8 mouse cellular contexts compared by ENCODE assay signal in genomic region chr15:101246231-101247154, GRCm38 (mm10). TPM values are rescaled to one million over a fixed set of nuclear protein-coding genes. Genes with fewer than 3 reads are reported as not detected.
DNase-seq lines count a peak whose midpoint lies in the region; ATAC-seq and TF ChIP-seq lines count a peak whose summit lies in the region.

No protein-coding gene starts in this region.

- DNase-seq in gastrocnemius, adult 8-10 months (ENCODE audit: low spot score in 2 of 2), result peak; percentile 92 to 96
- peak; percentile 94 for DNase-seq in hindlimb bud, embryonic 11.5 days (ENCODE audit: extremely low spot score, low read depth, low spot score)
- DNase-seq in left cerebral cortex, adult 8-10 months (ENCODE audit: low spot score in 2 of 2), result peak; percentile 83 to 97
- DNase-seq in right cerebral cortex, postnatal 10 days (ENCODE audit: low spot score in 2 of 2), result peak; percentile 97 to 98
- peak; percentile 86 for DNase-seq in urinary bladder, postnatal 25 days (ENCODE audit: low spot score)

- TF ChIP-seq CTCF in cortical plate, adult 2 months (IDR thresholded peaks at IDR 0.05; ENCODE audit: extremely low read depth, insufficient read depth, low read length), result no peak

- H3K27ac ChIP-seq in cortical plate, adult 2 months (ENCODE audit: insufficient read depth, low read length), result peak overlapping the region; percentile 80

- peaks cover 7% of the 10 kb centered on the region for H3K9me3 ChIP-seq in megakaryocyte, embryonic 14.5 days

- TF ChIP-seq POLR2A in cortical plate, adult 2 months (IDR thresholded peaks at IDR 0.05; ENCODE audit: extremely low read depth, insufficient read depth, low read length), result peak; percentile 65

- peak; percentile 91 for ATAC-seq in activated CD4-positive, CD25-positive, alpha-beta regulatory T cell, adult 4 months

- peaks cover 6% of the 10 kb centered on the region; the same call in 1 of the 2 replicates for H3K4me1 ChIP-seq in cortical plate, adult 2 months (ENCODE audit: control insufficient read depth, insufficient read depth, low read length)
- peaks cover 91% of the 10 kb centered on the region for H3K4me1 ChIP-seq in megakaryocyte, embryonic 14.5 days

- H3K4me3 ChIP-seq in cortical plate, adult 2 months (ENCODE audit: insufficient read depth, low read length), result peak overlapping the region; percentile 26
- H3K4me3 ChIP-seq in megakaryocyte, embryonic 14.5 days (replicated peaks), result peak overlapping the region; percentile 91

- no peaks in the 10 kb centered on the region for H3K36me3 ChIP-seq in megakaryocyte, embryonic 14.5 days (replicated peaks; ENCODE audit: low read length)

- H3K27me3 ChIP-seq in megakaryocyte, embryonic 14.5 days (replicated peaks), result peaks cover 3% of the 10 kb centered on the region

RNA-seq across cellular contexts. Expression of gene Nr4a1, which starts 7.6 kb away (rescaled TPM):
- 10 to 100 TPM; 37.5 to 92.8 TPM for polyA plus RNA-seq in activated CD4-positive, CD25-positive, alpha-beta regulatory T cell, adult 4 months (2017; shearing (Covaris generic))
- 76.6 and 103 TPM in 2 replicates for polyA plus RNA-seq in cortical plate, adult 2 months (2012; rRNA removed)
- 100 to 1,000 TPM; 114 to 232 (median 117) TPM for total RNA-seq in gastrocnemius, adult 8-10 months (2022)
- 100 to 1,000 TPM in 1 of 4 experiments, 10 to 100 TPM in 3; 36.3 to 102 (median 74.5) TPM for total RNA-seq in left cerebral cortex, adult 8-10 months (2022)
- 2.9 and 6.8 TPM in 2 replicates for polyA plus RNA-seq in megakaryocyte, embryonic 14.5 days (2012; ENCODE audit: insufficient read depth, low replicate concordance)

RNA-seq across cellular contexts. Expression of gene Grasp, which starts 22.5 kb away (rescaled TPM):
- not detected for polyA plus RNA-seq in activated CD4-positive, CD25-positive, alpha-beta regulatory T cell, adult 4 months (2017; shearing (Covaris generic))
- 39.7 and 41.0 TPM in 2 replicates for polyA plus RNA-seq in cortical plate, adult 2 months (2012; rRNA removed)
- 1 to 10 TPM; 3.0 to 5.4 (median 4.4) TPM for total RNA-seq in gastrocnemius, adult 8-10 months (2022)
- total RNA-seq in left cerebral cortex, adult 8-10 months (2022), result 10 to 100 TPM; 56.3 to 63.9 (median 62.1) TPM
- 0.47 TPM in 1 of 2 replicates, not detected in the other for polyA plus RNA-seq in megakaryocyte, embryonic 14.5 days (2012; ENCODE audit: insufficient read depth, low replicate concordance)

RNA-seq across cellular contexts. Expression of gene Atg101, which starts 37.6 kb away (rescaled TPM):
- polyA plus RNA-seq in activated CD4-positive, CD25-positive, alpha-beta regulatory T cell, adult 4 months (2017; shearing (Covaris generic)), result 10 to 100 TPM; 42.8 to 43.6 TPM
- polyA plus RNA-seq in cortical plate, adult 2 months (2012; rRNA removed), result 55.3 and 56.0 TPM in 2 replicates
- total RNA-seq in gastrocnemius, adult 8-10 months (2022), result 10 to 100 TPM; 28.6 to 35.4 (median 31.8) TPM
- total RNA-seq in left cerebral cortex, adult 8-10 months (2022), result 10 to 100 TPM; 35.9 to 39.3 (median 37.6) TPM
- polyA plus RNA-seq in megakaryocyte, embryonic 14.5 days (2012; ENCODE audit: insufficient read depth, low replicate concordance), result 36.9 and 65.9 TPM in 2 replicates

RNA-seq across cellular contexts. Expression of gene 6030408B16Rik, which starts 46.5 kb away (rescaled TPM):
- polyA plus RNA-seq in activated CD4-positive, CD25-positive, alpha-beta regulatory T cell, adult 4 months (2017; shearing (Covaris generic)), result under 1 TPM in 1 of 2 experiments, not detected in 1; 0.38 TPM
- polyA plus RNA-seq in cortical plate, adult 2 months (2012; rRNA removed), result 0.13 and 0.23 TPM in 2 replicates
- not detected for total RNA-seq in gastrocnemius, adult 8-10 months (2022)
- under 1 TPM in 3 of 4 experiments, not detected in 1; 0.18 to 0.91 (median 0.84) TPM for total RNA-seq in left cerebral cortex, adult 8-10 months (2022)
- 2.1 TPM in 1 of 2 replicates, not detected in the other for polyA plus RNA-seq in megakaryocyte, embryonic 14.5 days (2012; ENCODE audit: insufficient read depth, low replicate concordance)

Comparison
In these comparisons a context has a peak if more than half of its experiments do, and no peak if none do; other contexts are left out.
1. Peak in every context shown above with its lines: DNase-seq, ATAC-seq, H3K4me3 ChIP-seq and H3K27ac ChIP-seq.
2. RNA of gene Grasp, which starts 22.5 kb away (polyA plus RNA-seq): 39.7 to 41.0 TPM in cortical plate, adult 2 months; 0.47 TPM in megakaryocyte, embryonic 14.5 days and not detected in activated CD4-positive, CD25-positive, alpha-beta regulatory T cell, adult 4 months; every median in the first group is over 10 times any median in the second.